Mouse (Mus musculus) midbrain, embryonic 14.5 days (tissue): ENCODE measurements around the gene Tmprss2. TPM values are rescaled to one million over a fixed set of nuclear protein-coding genes. Genes with fewer than 3 reads are reported as not detected.

Source experiments
- ATAC-seq: fragments of 200-750 bp; cut with Nextera tagmentation; 2 replicates; pipeline ENCODE4 v1.8.0; 2017; ENCODE audit warnings: moderate number of reproducible peaks, moderate library complexity; ENCODE audit not compliant: low FRiP score, low TSS enrichment
- DNase-seq: peaks from one replicate; pipeline ENCODE4 v3.0.0-alpha.2; 2015
- H3K27ac ChIP-seq: fragments of 300-500 bp; sonication (generic); replicated peaks from 2 replicates; pipeline ENCODE4 v1.5.1; 2014; ENCODE audit warnings: mild to moderate bottlenecking, low read depth, low read length, moderate library complexity
- H3K27me3 ChIP-seq: fragments of 300-500 bp; sonication (generic); 2 replicates; pipeline ENCODE4 v1.6.1; 2014; ENCODE audit warnings: low read length, control low read depth, mixed read lengths; ENCODE audit not compliant: control insufficient read depth, insufficient read depth
- H3K36me3 ChIP-seq: fragments of 300-500 bp; sonication (generic); 2 replicates; pipeline ENCODE4 v1.6.1; 2014; ENCODE audit warnings: low read length, control low read depth; ENCODE audit not compliant: control insufficient read depth, insufficient read depth
- H3K4me1 ChIP-seq: fragments of 300-500 bp; sonication (generic); 2 replicates; pipeline ENCODE4 v1.6.1; 2014; ENCODE audit warnings: mild to moderate bottlenecking, antibody characterized with exemption, low read length, control low read depth; ENCODE audit not compliant: control insufficient read depth, insufficient read depth
- H3K4me2 ChIP-seq: fragments of 300-500 bp; sonication (generic); 2 replicates; pipeline ENCODE4 v1.6.1; 2014; ENCODE audit warnings: mild to moderate bottlenecking, low read length, moderate library complexity
- H3K4me3 ChIP-seq: fragments of 300-500 bp; sonication (generic); replicated peaks from 2 replicates; pipeline ENCODE4 v1.5.1; 2014; ENCODE audit warnings: low read depth, low read length
- H3K9ac ChIP-seq: fragments of 300-500 bp; sonication (generic); replicated peaks from 2 replicates; pipeline ENCODE4 v1.6.1; 2014; ENCODE audit warnings: mild to moderate bottlenecking, low read length, moderate library complexity
- H3K9me3 ChIP-seq: fragments of 300-500 bp; sonication (generic); 2 replicates; pipeline ENCODE4 v1.6.1; 2016; ENCODE audit warnings: low read length, control low read depth, mixed read lengths; ENCODE audit not compliant: control insufficient read depth
- WGBS: fragments of 180-500 bp; shearing (Covaris S2); extraction: QIAGEN DNeasy Blood & Tissue Kit; methylation state at CpG from one replicate; pipeline ENCODE4 v1.1.7; 2014; 5-methylcytosine and 5-hydroxymethylcytosine counted together
- polyA plus RNA-seq: library from polyadenylated mRNA; unstranded; fragments of >200 nt; fragmentation: Nextera tagmentation; extraction: Ambion mirVana; gene quantifications from 2 replicates; pipeline ENCODE4 v1.2.1, GENCODE M21; 2014

The Tmprss2 gene
- polyA plus RNA-seq, 1 experiment from 2014 or later = not detected

DNA sequence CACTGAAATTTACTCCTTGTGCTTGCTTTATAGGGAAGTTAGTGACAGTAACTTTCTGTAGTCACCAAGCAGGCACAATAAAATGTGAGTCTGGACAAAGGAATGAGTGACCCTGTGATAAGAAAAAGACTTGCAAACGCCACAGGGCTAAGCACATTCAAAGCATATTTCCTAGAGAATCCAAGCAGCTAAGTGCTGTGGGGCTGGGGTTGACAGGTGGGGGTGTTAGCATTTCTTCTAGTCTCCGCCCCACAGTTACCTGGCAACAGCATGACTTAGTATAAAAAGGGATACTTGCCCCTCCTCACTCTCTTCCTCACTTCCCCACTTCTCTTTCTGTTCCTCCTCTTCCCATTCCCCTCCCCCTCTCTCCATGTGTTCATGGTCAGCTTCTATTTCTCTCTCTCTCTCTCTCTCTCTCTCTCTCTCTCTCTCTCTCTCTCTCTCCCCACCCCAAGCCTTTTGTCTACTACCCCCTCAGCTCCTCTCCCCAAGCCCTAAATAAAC is 11.4 kb upstream of the Tmprss2 start:
- H3K9ac ChIP-seq = no peak overlapping the region
- no peaks in the 10 kb centered on the region for H3K9me3 ChIP-seq
- no peaks in the 10 kb centered on the region for H3K4me1 ChIP-seq
- no peaks in the 10 kb centered on the region for H3K27me3 ChIP-seq
- no peak overlapping the region for H3K4me3 ChIP-seq
- H3K4me2 ChIP-seq = no peak overlapping the region
- 46% methylated on average over 2 of the region's 2 CpGs for WGBS
- no peak overlapping the region for H3K27ac ChIP-seq
- no peak for ATAC-seq
- no peaks in the 10 kb centered on the region for H3K36me3 ChIP-seq
- DNase-seq = no peak

DNA sequence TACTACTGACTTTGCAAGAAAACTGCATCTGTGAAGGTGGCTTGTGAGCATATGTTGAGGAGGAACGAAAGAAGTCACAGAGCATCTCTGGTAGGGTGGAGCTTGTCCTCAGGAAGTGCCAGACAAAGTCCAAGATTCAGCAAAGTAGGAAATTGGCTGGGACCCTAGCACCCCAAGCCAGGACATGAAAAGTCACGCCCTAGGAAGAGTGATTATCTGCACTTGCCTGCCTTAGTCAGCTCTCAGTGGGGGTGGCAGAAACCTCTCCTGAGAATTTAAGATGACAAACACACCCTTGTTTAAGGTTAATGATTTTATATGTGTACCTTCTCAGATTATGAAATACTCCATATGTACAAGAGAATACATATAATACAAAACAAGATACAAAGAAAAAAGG is 7.3 kb upstream of the Tmprss2 start:
- H3K4me2 ChIP-seq = no peak overlapping the region
- H3K4me1 ChIP-seq = no peaks in the 10 kb centered on the region
- H3K9ac ChIP-seq = no peak overlapping the region
- H3K36me3 ChIP-seq = no peaks in the 10 kb centered on the region
- H3K27me3 ChIP-seq = no peaks in the 10 kb centered on the region
- no peak overlapping the region for H3K4me3 ChIP-seq
- H3K27ac ChIP-seq = no peak overlapping the region
- H3K9me3 ChIP-seq = no peaks in the 10 kb centered on the region
- WGBS = 78% methylated on average over 2 of the region's 2 CpGs
- DNase-seq (no peak), ATAC-seq (no peak)

DNA sequence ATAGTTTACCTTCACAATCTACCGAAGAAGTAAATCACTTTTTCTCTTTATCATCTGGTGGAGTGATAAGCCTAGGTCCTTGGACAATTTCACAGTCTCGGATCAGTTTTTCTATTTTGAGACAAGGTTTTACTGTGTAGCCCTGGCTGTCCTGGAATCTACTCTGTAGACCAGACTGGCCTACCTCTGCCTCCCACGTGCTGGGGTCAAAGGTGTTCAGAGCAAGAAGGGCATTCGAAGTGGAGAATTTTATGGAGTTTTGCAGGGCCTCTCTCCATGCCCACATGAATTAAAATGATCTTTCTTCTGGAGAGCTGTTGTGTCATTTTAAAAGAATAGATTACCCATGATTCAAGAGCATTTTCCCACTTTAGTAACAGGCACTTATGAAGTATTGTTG is 1.0 kb upstream of the Tmprss2 start:
- no peak overlapping the region for H3K27ac ChIP-seq
- H3K9me3 ChIP-seq = no peaks in the 10 kb centered on the region
- no peak overlapping the region for H3K4me3 ChIP-seq
- H3K4me1 ChIP-seq = peaks cover 12% of the 10 kb centered on the region; the same call in 1 of the 2 replicates
- DNase-seq (no peak), ATAC-seq (no peak)
- H3K36me3 ChIP-seq = no peaks in the 10 kb centered on the region
- H3K9ac ChIP-seq = no peak overlapping the region
- peaks cover 25% of the 10 kb centered on the region for H3K27me3 ChIP-seq
- WGBS = 69% methylated on average over 4 of the region's 4 CpGs
- H3K4me2 ChIP-seq = no peak overlapping the region

- H3K9me3 ChIP-seq = no peaks in the 10 kb centered on the region
- no peak for ATAC-seq
- H3K36me3 ChIP-seq = no peaks in the 10 kb centered on the region
- H3K9ac ChIP-seq = peak overlapping the region; percentile 17; the same call in 1 of the 2 replicates
- WGBS = 5% methylated on average over 20 of the region's 20 CpGs
- no peak for DNase-seq
- peaks cover 25% of the 10 kb centered on the region for H3K27me3 ChIP-seq
- H3K27ac ChIP-seq = no peak overlapping the region
- H3K4me3 ChIP-seq = peak overlapping the region; percentile 32
- H3K4me1 ChIP-seq = peaks cover 12% of the 10 kb centered on the region; the same call in 1 of the 2 replicates
- peak overlapping the region; percentile 60 for H3K4me2 ChIP-seq
These were observed 749 bp downstream of the Tmprss2 start for GRCm38 (mm10) chr16:97610246-97610645.

- no peak overlapping the region for H3K9ac ChIP-seq
- DNase-seq (no peak), ATAC-seq (no peak)
- H3K4me3 ChIP-seq = no peak overlapping the region
- H3K4me2 ChIP-seq = no peak overlapping the region; the same call in 1 of the 2 replicates
- whole genome bisulfite sequencing = 86% methylated on average over 2 of the region's 2 CpGs
- peaks cover 25% of the 10 kb centered on the region for H3K27me3 ChIP-seq
- H3K9me3 ChIP-seq = no peaks in the 10 kb centered on the region
- H3K4me1 ChIP-seq = peaks cover 12% of the 10 kb centered on the region; the same call in 1 of the 2 replicates
- no peak overlapping the region for H3K27ac ChIP-seq
- H3K36me3 ChIP-seq = no peaks in the 10 kb centered on the region
These were observed 1.3 kb downstream of the Tmprss2 start for GRCm38 (mm10) chr16:97609676-97610075.

- Histone ChIP-seq H3K36me3 (no peaks in the 10 kb centered on the region), H3K27me3 (peaks cover 25% of the 10 kb centered on the region), H3K9me3 (no peaks in the 10 kb centered on the region), H3K9ac (no peak overlapping the region), H3K4me3 (no peak overlapping the region), H3K27ac (no peak overlapping the region), H3K4me1 (peaks cover 12% of the 10 kb centered on the region; the same call in 1 of the 2 replicates), H3K4me2 (no peak overlapping the region)
- DNase-seq (no peak), ATAC-seq (no peak)
- WGBS = 95% methylated on average over 1 of the region's 1 CpGs
These were observed 3.0 kb downstream of the Tmprss2 start for GRCm38 (mm10) chr16:97607956-97608355.

- peaks cover 12% of the 10 kb centered on the region; the same call in 1 of the 2 replicates for H3K4me1 ChIP-seq
- H3K9me3 ChIP-seq = no peaks in the 10 kb centered on the region
- H3K4me3 ChIP-seq = no peak overlapping the region
- DNase-seq (no peak), ATAC-seq (no peak)
- H3K36me3 ChIP-seq = no peaks in the 10 kb centered on the region
- WGBS = 83% methylated on average over 2 of the region's 2 CpGs
- peaks cover 25% of the 10 kb centered on the region for H3K27me3 ChIP-seq
- H3K4me2 ChIP-seq = no peak overlapping the region
- H3K27ac ChIP-seq = no peak overlapping the region
- no peak overlapping the region for H3K9ac ChIP-seq
These were observed 4.2 kb downstream of the Tmprss2 start for GRCm38 (mm10) chr16:97606829-97607228.

- Histone ChIP-seq H3K9me3 (no peaks in the 10 kb centered on the region), H3K4me1 (peaks cover 10% of the 10 kb centered on the region; the same call in 1 of the 2 replicates), H3K36me3 (no peaks in the 10 kb centered on the region), H3K27me3 (peaks cover 20% of the 10 kb centered on the region), H3K9ac (no peak overlapping the region), H3K4me3 (no peak overlapping the region), H3K4me2 (no peak overlapping the region), H3K27ac (no peak overlapping the region)
- WGBS = 89% methylated on average over 9 of the region's 9 CpGs
- DNase-seq = no peak
- ATAC-seq = no peak
These were observed 4.9 kb downstream of the Tmprss2 start for GRCm38 (mm10) chr16:97605957-97606721.

GRCm38 (mm10) chr16:97602256-97602655 is 8.7 kb downstream of the Tmprss2 start:
- H3K4me1 ChIP-seq = no peaks in the 10 kb centered on the region
- DNase-seq = peak; percentile 25
- H3K27ac ChIP-seq = no peak overlapping the region
- no peaks in the 10 kb centered on the region for H3K36me3 ChIP-seq
- ATAC-seq = no peak
- no peak overlapping the region for H3K4me3 ChIP-seq
- no peaks in the 10 kb centered on the region for H3K27me3 ChIP-seq
- no peaks in the 10 kb centered on the region for H3K9me3 ChIP-seq
- no peak overlapping the region for H3K4me2 ChIP-seq
- WGBS = 77% methylated on average over 1 of the region's 1 CpGs
- H3K9ac ChIP-seq = no peak overlapping the region
